Mouse (Mus musculus) kidney, postnatal 14 days (tissue): Measurements from ENCODE around the gene Hspa13.

Experiments used
- DNase-seq: peaks from one replicate; pipeline ENCODE4 v3.0.0; 2022; ENCODE audit warnings: mixed read lengths

The Hspa13 gene

DNA sequence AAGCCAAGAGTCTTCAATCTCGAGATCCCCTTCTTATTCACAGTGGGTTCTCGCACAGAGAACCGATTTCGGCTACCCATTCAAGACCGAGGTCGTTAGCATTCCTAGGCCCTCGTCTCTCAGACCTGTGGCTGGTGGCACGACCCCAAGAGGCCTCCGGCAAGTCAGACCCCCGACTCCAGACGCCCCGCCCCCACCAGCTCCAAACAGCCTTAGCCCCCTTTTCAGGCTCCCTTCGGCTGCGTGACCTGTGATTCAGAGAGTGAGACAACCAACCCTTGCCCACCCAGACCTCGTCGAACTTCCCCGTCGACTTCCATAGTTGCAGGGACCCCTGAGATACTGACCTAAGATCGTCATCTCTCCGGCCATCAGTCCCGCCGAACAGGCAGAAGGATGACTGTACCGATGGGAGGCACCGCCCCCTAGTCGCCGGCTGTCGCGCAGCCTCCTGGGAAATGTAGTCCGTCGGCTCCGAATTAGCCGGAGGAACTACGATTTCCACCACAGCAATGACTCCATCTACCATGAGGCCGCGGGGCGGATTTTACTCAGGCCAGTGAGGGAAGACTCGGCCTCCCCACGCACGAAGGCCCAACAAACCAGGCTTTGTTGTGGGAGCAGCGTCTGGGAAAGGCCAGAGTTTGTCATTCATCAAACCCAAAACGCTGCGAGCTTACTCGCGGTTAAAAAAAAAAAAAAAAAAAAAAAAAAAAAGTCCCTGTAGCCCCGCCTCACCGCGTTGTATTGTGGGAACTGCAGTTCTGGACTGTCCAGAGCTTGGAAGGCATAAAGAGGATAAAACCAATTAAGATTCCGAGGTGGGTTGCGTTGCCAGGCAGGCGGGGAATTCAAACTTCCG, at the start of gene Hspa13:
Gene Hspa13 (minus strand): TSS at position 717 of the 862 bp plus-strand sequence.
- DNase-seq = peak; percentile 98

- DNase-seq = peak; percentile 34
Observed at GRCm38 (mm10) chr16:75779271-75779670, 12.4 kb upstream of the Hspa13 start.

DNA sequence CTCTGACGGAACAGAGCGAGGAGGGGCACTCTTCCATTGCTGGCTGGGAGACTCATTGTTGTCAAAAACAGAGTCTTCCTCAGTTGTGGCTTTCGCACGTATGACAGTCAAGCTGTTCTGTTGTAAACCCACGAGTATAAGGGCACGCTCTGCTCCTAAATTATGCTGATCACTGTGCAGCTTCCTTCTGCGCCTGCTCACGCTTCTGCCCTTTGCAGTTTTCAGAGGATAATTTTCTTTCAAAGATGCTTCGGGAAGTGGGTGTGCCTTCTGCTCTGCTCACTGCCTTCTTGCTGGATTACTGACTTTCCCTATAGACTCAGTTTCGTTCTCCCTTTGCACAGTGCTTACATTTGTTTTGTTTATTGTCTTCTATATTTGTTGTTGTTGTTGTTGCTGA, 6.3 kb upstream of the Hspa13 start:
- DNase-seq = no peak

DNA sequence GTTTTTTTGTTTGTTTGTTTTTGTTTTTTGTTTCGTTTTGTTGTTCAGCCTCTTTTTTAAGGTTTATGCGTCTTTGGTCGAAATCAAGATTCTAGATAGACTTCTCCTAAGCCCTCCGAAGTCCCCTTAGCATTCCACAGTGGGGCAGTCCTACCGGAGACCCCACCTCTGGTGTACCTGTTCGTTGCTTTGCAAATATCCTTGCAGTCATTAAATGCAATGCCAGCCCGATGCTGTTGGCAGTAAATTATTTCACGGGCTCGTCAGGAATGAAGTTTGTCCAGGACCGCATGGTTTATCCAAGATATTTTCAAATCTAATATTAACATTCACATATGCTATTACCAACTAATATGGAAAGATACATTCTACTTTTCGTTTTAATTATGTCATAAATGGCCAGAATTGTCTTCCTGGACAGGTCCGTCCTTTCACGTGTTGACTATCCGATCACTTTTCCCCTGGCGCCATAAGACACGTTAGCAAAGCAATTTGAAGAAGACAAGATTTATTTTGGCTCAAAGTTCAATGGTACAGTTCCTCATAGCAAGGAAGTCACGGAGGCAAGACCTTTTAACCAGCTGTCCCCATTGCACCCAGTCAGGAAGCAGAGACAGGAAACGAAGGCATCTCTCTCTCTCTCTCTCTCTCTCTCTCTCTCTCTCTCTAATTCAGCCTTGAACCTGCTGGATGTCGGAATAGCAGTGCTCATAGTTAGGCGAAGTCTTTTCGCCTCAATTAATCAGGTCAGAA, 522 bp upstream of the Hspa13 start:
- DNase-seq = peak; percentile 8

GRCm38 (mm10) chr16:75752876-75753275, 14.0 kb downstream of the Hspa13 start:
- DNase-seq = no peak

GRCm38 (mm10) chr16:75750103-75750502, 16.8 kb downstream of the Hspa13 start:
- DNase-seq = no peak

GRCm38 (mm10) chr16:75748926-75749325, 18.0 kb downstream of the Hspa13 start:
- DNase-seq = no peak

GRCm38 (mm10) chr16:75744014-75744413, 22.9 kb downstream of the Hspa13 start:
- DNase-seq = no peak

GRCm38 (mm10) chr16:75717405-75718173, 49.3 kb downstream of the Hspa13 start:
- DNase-seq = no peak

GRCm38 (mm10) chr16:75696176-75696575, 70.7 kb downstream of the Hspa13 start:
- peak; percentile 55 for DNase-seq
